Mouse (Mus musculus): ENCODE data around the gene Pla2g2c. TPM values are rescaled to one million over a fixed set of nuclear protein-coding genes. Genes with fewer than 3 reads are reported as not detected.
A peak's percentile ranks its signal among the peaks of the same experiment; 100 is the strongest.

Gene Pla2g2c
- polyA plus RNA-seq, 1 experiment from 2014 or later = 0.45 TPM

DNA sequence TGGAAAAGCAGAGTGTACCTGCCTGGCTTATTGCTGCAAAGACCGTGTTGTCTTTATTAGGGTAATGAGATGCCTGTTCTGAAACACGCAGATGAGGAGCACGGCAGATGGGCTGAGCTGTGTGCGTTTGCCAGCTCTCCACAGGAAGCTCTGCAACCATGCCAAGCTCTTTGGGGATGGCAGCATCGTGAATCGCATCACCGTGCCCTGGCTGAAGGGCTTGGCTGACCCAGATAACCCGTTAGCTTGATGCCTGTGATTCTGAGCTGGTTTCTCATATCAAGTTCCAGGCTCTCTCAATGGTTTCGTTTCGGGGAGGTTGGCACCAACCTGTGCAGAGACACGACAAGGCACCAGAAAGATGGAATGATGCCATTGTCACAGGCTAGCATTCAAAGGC, 14.0 kb upstream of the Pla2g2c start:
- H3K36me3 ChIP-seq = no peaks in the 10 kb centered on the region
- no peaks in the 10 kb centered on the region for H3K9me3 ChIP-seq (replicated peaks)
- 80% methylated on average over 11 of the region's 11 CpGs for WGBS
- H3K4me1 ChIP-seq = peaks cover 26% of the 10 kb centered on the region
- H3K4me3 ChIP-seq (replicated peaks) = no peak overlapping the region
- no peaks in the 10 kb centered on the region for H3K27me3 ChIP-seq
- no peak overlapping the region for H3K4me2 ChIP-seq
- no peak overlapping the region for H3K9ac ChIP-seq
- ATAC-seq (replicated peaks; ENCODE audit: low FRiP score) = no peak
- H3K27ac ChIP-seq = no peak overlapping the region

DNA sequence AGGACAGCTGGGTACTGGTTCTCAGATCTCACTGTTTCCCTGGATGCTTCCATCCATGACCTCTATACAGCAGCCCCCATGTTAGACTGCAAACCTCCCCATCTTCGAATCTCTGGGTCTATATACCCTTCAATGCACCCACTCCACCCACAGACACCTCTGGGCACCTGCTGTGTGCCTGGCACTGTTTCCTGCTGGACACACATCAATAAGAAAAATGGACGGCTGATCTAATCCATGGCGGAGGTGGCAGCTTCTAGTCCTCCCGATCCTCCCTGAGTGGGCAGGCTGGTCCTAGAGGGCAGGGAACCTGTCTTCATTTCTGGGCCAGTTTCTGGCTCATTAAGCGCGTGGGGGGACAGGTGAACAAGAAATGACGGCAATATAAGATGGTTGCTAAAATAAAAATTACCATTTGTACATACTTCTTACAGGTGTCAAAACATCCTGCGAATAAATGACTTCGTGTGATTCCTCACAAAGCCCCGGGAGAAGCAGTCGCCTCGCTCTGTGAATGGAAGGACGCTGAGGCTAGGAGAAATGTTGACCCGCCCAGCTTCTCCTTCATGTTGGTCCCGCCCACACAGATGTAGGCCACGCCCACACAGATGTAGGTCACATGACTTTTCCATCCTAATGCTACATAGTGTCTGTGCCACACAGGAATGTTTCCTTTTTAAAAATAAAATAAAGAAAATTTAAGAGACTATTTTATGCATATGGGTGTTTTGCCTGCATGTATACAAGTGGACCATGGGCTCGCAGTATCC, 13.4 kb upstream of the Pla2g2c start:
- Histone ChIP-seq H3K27me3 (no peaks in the 10 kb centered on the region), H3K4me2 (no peak overlapping the region), H3K36me3 (no peaks in the 10 kb centered on the region), H3K4me1 (peaks cover 26% of the 10 kb centered on the region), H3K27ac (no peak overlapping the region), H3K9me3 (replicated peaks) (no peaks in the 10 kb centered on the region), H3K4me3 (replicated peaks) (no peak overlapping the region), H3K9ac (no peak overlapping the region)
- ATAC-seq (replicated peaks; ENCODE audit: low FRiP score) = no peak
- 58% methylated on average over 17 of the region's 17 CpGs for WGBS

GRCm38 (mm10) chr4:138712096-138712495, 12.5 kb upstream of the Pla2g2c start:
- WGBS = 45% methylated on average over 11 of the region's 11 CpGs
- Histone ChIP-seq H3K4me2 (no peak overlapping the region), H3K36me3 (no peaks in the 10 kb centered on the region), H3K4me1 (peaks cover 26% of the 10 kb centered on the region), H3K9ac (no peak overlapping the region), H3K27me3 (no peaks in the 10 kb centered on the region), H3K9me3 (replicated peaks) (no peaks in the 10 kb centered on the region), H3K27ac (no peak overlapping the region), H3K4me3 (replicated peaks) (no peak overlapping the region)
- no peak for ATAC-seq (replicated peaks; ENCODE audit: low FRiP score)

DNA sequence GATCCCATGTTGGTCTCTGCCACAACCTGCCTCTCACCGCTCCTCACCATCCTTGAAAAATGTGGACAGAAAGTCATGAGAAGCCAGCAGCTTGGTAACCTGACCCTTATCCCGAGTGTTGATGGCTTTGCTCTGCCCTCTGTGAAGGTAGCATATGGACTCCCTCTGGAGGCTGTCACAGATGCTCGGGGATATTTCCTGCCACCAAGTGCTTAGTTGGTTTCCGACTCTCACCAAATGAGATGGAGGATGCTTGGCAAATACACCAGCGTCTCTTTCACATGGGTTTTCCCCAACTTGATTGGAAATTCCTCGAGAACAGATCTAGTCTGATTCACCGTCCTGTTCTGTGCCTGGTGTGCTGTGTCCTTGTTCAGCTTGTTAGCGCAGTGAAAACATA, 12.0 kb upstream of the Pla2g2c start:
- Histone ChIP-seq H3K4me3 (replicated peaks) (no peak overlapping the region), H3K27me3 (no peaks in the 10 kb centered on the region), H3K4me2 (no peak overlapping the region), H3K27ac (no peak overlapping the region), H3K9me3 (replicated peaks) (no peaks in the 10 kb centered on the region), H3K9ac (no peak overlapping the region), H3K36me3 (no peaks in the 10 kb centered on the region), H3K4me1 (peaks cover 26% of the 10 kb centered on the region)
- ATAC-seq (replicated peaks; ENCODE audit: low FRiP score) = no peak
- WGBS = 64% methylated on average over 8 of the region's 8 CpGs

DNA sequence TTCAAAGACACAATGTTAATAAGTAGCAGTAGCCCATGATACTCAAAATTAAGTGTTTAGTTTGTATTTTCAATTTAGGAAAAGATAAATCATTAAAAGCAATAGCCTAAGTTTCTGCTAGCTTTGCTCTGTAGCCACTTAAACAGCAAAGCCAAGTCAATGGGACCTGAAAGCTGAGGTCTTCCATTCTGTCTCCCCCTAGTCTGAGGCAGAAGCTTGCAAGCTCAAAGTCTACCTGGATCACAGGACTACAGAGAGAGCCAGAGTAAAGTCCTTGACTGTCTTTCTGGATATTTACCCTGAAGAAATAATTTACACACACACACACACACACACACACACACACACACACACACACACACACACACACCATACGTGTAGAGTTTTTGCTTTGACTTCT, 10.4 kb upstream of the Pla2g2c start:
- H3K9ac ChIP-seq = no peak overlapping the region
- H3K27ac ChIP-seq = no peak overlapping the region
- no peak overlapping the region for H3K4me3 ChIP-seq (replicated peaks)
- H3K4me1 ChIP-seq = peaks cover 29% of the 10 kb centered on the region
- H3K9me3 ChIP-seq (replicated peaks) = no peaks in the 10 kb centered on the region
- H3K27me3 ChIP-seq = no peaks in the 10 kb centered on the region
- WGBS = 83% methylated on average over 1 of the region's 1 CpGs
- no peaks in the 10 kb centered on the region for H3K36me3 ChIP-seq
- ATAC-seq (replicated peaks; ENCODE audit: low FRiP score) = no peak
- H3K4me2 ChIP-seq = no peak overlapping the region

DNA sequence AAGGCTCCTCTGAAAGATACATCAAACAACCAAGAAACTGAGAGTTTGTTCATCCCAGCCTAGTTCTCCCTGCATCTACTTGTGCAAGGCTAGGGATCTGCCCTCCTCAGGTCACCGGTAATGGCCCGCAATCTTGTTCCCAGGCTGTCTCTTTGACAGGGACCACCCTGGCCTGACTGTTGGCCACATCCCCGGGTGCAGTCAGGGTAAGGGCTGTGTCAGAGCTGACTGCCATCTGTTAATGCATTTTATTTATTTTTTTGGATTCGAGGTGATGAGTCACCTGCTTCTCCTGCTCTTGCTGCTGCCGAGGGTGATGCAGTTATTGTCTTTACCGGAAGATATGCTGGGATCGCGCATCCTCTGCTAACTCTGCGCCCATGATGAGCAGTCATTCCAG, 7.9 kb upstream of the Pla2g2c start:
- no peak overlapping the region for H3K4me2 ChIP-seq
- H3K27me3 ChIP-seq = no peaks in the 10 kb centered on the region
- no peak overlapping the region for H3K9ac ChIP-seq
- no peak for ATAC-seq (replicated peaks; ENCODE audit: low FRiP score)
- peaks cover 26% of the 10 kb centered on the region for H3K4me1 ChIP-seq
- WGBS = 77% methylated on average over 9 of the region's 9 CpGs
- H3K4me3 ChIP-seq (replicated peaks) = no peak overlapping the region
- no peaks in the 10 kb centered on the region for H3K36me3 ChIP-seq
- H3K9me3 ChIP-seq (replicated peaks) = no peaks in the 10 kb centered on the region
- no peak overlapping the region for H3K27ac ChIP-seq

GRCm38 (mm10) chr4:138718586-138719263, 5.9 kb upstream of the Pla2g2c start:
- no peak for ATAC-seq (replicated peaks; ENCODE audit: low FRiP score)
- Histone ChIP-seq H3K4me1 (peaks cover 39% of the 10 kb centered on the region), H3K4me3 (replicated peaks) (no peak overlapping the region), H3K9ac (no peak overlapping the region), H3K27ac (no peak overlapping the region), H3K4me2 (no peak overlapping the region), H3K27me3 (0 out of 2 replicates have a peak, but pooled peaks cover 2% of the 10 kb centered on the region), H3K36me3 (no peaks in the 10 kb centered on the region), H3K9me3 (replicated peaks) (no peaks in the 10 kb centered on the region)
- 44% methylated on average over 5 of the region's 5 CpGs for WGBS

- no peak for ATAC-seq (replicated peaks; ENCODE audit: low FRiP score)
- WGBS = 43% methylated on average over 5 of the region's 5 CpGs
These were observed 5.4 kb upstream of the Pla2g2c start for GRCm38 (mm10) chr4:138719264-138719596.

DNA sequence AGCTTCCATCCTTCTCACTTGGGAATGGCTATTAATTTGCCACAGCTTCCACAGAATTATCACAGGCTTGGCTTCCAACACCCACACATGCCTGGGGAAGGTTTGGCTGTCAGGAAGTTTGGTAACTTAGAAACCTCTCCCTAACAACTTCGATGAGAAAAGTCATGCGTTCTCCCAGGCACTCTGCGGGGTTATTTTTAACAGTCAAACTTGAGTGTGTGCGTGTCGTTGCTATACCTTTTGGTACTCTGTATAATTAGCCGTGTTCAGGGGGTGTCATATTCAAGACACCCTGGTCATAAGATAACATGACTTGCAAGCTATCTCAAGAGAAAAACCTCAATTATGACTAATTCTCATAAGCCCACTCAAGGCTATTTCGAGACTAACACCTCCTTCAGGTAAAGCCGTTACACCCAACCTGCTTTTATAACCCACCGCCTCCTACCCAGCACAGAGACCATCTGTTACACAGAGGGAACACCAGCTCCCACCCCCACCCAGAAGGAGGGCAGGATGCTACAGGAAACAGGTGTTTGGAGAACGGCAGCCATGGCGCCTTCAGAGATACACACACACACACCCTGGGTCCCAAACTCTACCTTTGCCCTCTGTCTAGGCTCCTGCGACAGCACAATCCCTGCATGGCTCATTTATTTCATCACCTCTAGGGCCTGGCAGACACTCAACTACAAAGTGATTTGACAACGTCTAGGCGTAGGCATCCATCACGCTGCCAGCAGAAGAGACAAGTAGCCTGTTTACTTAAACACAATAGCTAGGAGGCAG, 905 bp upstream of the Pla2g2c start:
- Histone ChIP-seq H3K27ac (peak overlapping the region; percentile 90; the same call in 1 of the 2 replicates), H3K9me3 (replicated peaks) (no peaks in the 10 kb centered on the region), H3K9ac (no peak overlapping the region), H3K36me3 (no peaks in the 10 kb centered on the region), H3K4me2 (peak overlapping the region; percentile 22; the same call in 1 of the 2 replicates), H3K4me3 (replicated peaks) (no peak overlapping the region), H3K27me3 (0 out of 2 replicates have a peak, but pooled peaks cover 2% of the 10 kb centered on the region), H3K4me1 (peaks cover 77% of the 10 kb centered on the region)
- ATAC-seq (replicated peaks; ENCODE audit: low FRiP score) = peak; percentile 37
- WGBS = 30% methylated on average over 15 of the region's 15 CpGs

More at GRCm38 (mm10) chr4:138719264-138719596, 5.4 kb upstream of the Pla2g2c start:
- Histone ChIP-seq H3K4me3 (replicated peaks) (no peak overlapping the region), H3K27ac (no peak overlapping the region), H3K9ac (no peak overlapping the region), H3K4me2 (no peak overlapping the region), H3K9me3 (replicated peaks) (no peaks in the 10 kb centered on the region), H3K27me3 (0 out of 2 replicates have a peak, but pooled peaks cover 2% of the 10 kb centered on the region), H3K4me1 (peaks cover 44% of the 10 kb centered on the region), H3K36me3 (no peaks in the 10 kb centered on the region)

DNA sequence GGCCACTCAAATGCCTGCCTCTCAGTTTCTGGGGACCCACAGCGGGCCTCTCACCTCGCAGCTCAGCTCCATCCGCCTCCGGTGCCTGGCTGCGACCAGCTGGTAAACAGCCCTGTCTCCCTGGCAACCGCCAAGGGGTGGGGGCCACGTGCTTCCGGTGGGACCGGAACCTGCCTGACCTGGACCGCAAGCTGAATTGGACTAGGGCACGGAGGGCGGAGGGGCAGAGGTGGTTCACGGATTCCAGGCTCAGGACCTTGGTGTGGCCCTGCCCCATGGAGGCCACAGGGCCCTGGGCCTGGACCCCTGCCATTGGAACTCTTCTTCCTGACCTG, 502 bp downstream of the Pla2g2c start:
- no peaks in the 10 kb centered on the region for H3K9me3 ChIP-seq (replicated peaks)
- peak overlapping the region; percentile 24 for H3K4me3 ChIP-seq (replicated peaks)
- H3K4me1 ChIP-seq = peaks cover 81% of the 10 kb centered on the region
- no peak overlapping the region for H3K9ac ChIP-seq
- H3K27me3 ChIP-seq = 0 out of 2 replicates have a peak, but pooled peaks cover 2% of the 10 kb centered on the region
- WGBS = 2% methylated on average over 13 of the region's 13 CpGs
- no peaks in the 10 kb centered on the region for H3K36me3 ChIP-seq
- H3K4me2 ChIP-seq = peak overlapping the region; percentile 54
- peak overlapping the region; percentile 90 for H3K27ac ChIP-seq
- peak; percentile 40 for ATAC-seq (replicated peaks; ENCODE audit: low FRiP score)

DNA sequence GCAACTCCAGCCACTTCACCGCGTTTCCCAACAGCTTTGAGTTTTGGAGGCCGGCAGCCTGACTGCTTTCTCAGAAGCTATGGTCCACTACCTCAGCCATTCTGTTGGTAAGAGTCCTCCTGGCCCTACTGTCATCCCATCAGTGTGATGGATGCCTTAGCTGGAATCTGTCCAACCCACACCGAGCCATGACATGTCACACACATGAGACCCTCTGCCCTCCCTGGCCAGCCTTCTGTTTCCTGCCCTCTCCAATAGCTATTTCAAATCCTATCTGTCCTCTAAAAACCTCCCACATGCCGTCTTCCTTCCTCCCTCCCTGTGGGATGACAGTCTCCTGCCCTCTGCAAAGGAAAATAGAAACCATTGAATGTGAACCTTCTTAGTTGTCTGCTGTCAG, 1.2 kb downstream of the Pla2g2c start:
- Histone ChIP-seq H3K9ac (no peak overlapping the region), H3K9me3 (replicated peaks) (no peaks in the 10 kb centered on the region), H3K27ac (peak overlapping the region; percentile 90), H3K27me3 (0 out of 2 replicates have a peak, but pooled peaks cover 2% of the 10 kb centered on the region), H3K4me3 (replicated peaks) (no peak overlapping the region), H3K4me2 (peak overlapping the region; percentile 54; the same call in 1 of the 2 replicates), H3K4me1 (peaks cover 83% of the 10 kb centered on the region), H3K36me3 (no peaks in the 10 kb centered on the region)
- peak; percentile 68 for ATAC-seq (replicated peaks; ENCODE audit: low FRiP score)
- 18% methylated on average over 5 of the region's 5 CpGs for WGBS

All from kidney, embryonic 15.5 days (tissue).